ENCODE assay signal across 8 mouse cellular contexts in genomic region chr9:44134851-44135730, GRCm38 (mm10). TPM values are rescaled to one million over a fixed set of nuclear protein-coding genes. Genes with fewer than 3 reads are reported as not detected.
DNase-seq lines count a peak whose midpoint lies in the region; ATAC-seq lines count a peak whose summit lies in the region.

No protein-coding gene starts in this region.

- H3K4me1 ChIP-seq in embryonic facial prominence, embryonic 12.5 days: peaks cover 38% of the 10 kb centered on the region
- H3K4me1 ChIP-seq in heart, embryonic 16.5 days (ENCODE audit: control insufficient read depth, insufficient read depth, low read length): peaks cover 49% of the 10 kb centered on the region
- peaks cover 76% of the 10 kb centered on the region for H3K4me1 ChIP-seq in megakaryocyte, embryonic 14.5 days

- peaks cover 47% of the 10 kb centered on the region for H3K27me3 ChIP-seq in embryonic facial prominence, embryonic 12.5 days
- H3K27me3 ChIP-seq in heart, embryonic 16.5 days (ENCODE audit: control insufficient read depth, insufficient read depth, low read length): no peaks in the 10 kb centered on the region
- peaks cover 82% of the 10 kb centered on the region for H3K27me3 ChIP-seq in megakaryocyte, embryonic 14.5 days (replicated peaks)

- H3K27ac ChIP-seq in embryonic facial prominence, embryonic 12.5 days: no peak overlapping the region
- H3K27ac ChIP-seq in heart, embryonic 16.5 days (ENCODE audit: low read length): peak overlapping the region; percentile 95

- peak overlapping the region; percentile 57 for H3K4me3 ChIP-seq in embryonic facial prominence, embryonic 12.5 days
- H3K4me3 ChIP-seq in heart, embryonic 16.5 days (ENCODE audit: low read length): peak overlapping the region; percentile 84
- peak overlapping the region; percentile 88 for H3K4me3 ChIP-seq in megakaryocyte, embryonic 14.5 days (replicated peaks)

- H3K4me2 ChIP-seq in embryonic facial prominence, embryonic 12.5 days (replicated peaks): peak overlapping the region; percentile 89
- H3K4me2 ChIP-seq in heart, embryonic 16.5 days (ENCODE audit: low read depth, low read length): peak overlapping the region; percentile 71

- H3K9me3 ChIP-seq in embryonic facial prominence, embryonic 12.5 days: no peaks in the 10 kb centered on the region
- H3K9me3 ChIP-seq in heart, embryonic 16.5 days (replicated peaks; ENCODE audit: control insufficient read depth, low read length): no peaks in the 10 kb centered on the region
- H3K9me3 ChIP-seq in megakaryocyte, embryonic 14.5 days: no peaks in the 10 kb centered on the region

- 4% methylated on average over 49 of the region's 49 CpGs for WGBS in embryonic facial prominence, embryonic 12.5 days
- under 1% methylated on average over 49 of the region's 49 CpGs for WGBS in heart, embryonic 16.5 days

- H3K9ac ChIP-seq in embryonic facial prominence, embryonic 12.5 days: peak overlapping the region; percentile 61
- H3K9ac ChIP-seq in heart, embryonic 16.5 days (ENCODE audit: low read length): peak overlapping the region; percentile 93

- no peak for ATAC-seq in embryonic facial prominence, embryonic 12.5 days (ENCODE audit: insufficient number of reproducible peaks, insufficient read depth, low FRiP score, low TSS enrichment)
- peak; percentile 43 for ATAC-seq in heart, embryonic 16.5 days (replicated peaks; ENCODE audit: extremely low read depth, insufficient read depth, low FRiP score)
- no peak for ATAC-seq in frontal cortex, adult (ENCODE audit: low TSS enrichment)

- H3K36me3 ChIP-seq in embryonic facial prominence, embryonic 12.5 days: peaks cover 1% of the 10 kb centered on the region; the same call in 1 of the 2 replicates
- H3K36me3 ChIP-seq in heart, embryonic 16.5 days (ENCODE audit: control insufficient read depth, insufficient read depth): peaks cover 29% of the 10 kb centered on the region
- peaks cover 8% of the 10 kb centered on the region for H3K36me3 ChIP-seq in megakaryocyte, embryonic 14.5 days (replicated peaks; ENCODE audit: low read length)

- peak; percentile 44 for DNase-seq in 3T3-L1 (ENCODE audit: low read depth, low spot score)
- DNase-seq in Muller cell, postnatal 12 days (ENCODE audit: inconsistent ontology term): peak; percentile 65
- DNase-seq in kidney, postnatal 10 days: peak; percentile 85
- peak; percentile 60 for DNase-seq in thymus, postnatal 0 days (ENCODE audit: low spot score)

RNA-seq across cellular contexts. Expression of gene Mcam, which starts 0.8 kb away (rescaled TPM):
- 22.3 and 24.2 TPM in 2 replicates for polyA plus RNA-seq in embryonic facial prominence, embryonic 12.5 days (2016; fragmentation: Nextera tagmentation; extraction: Ambion mirVana)
- 104 and 111 TPM in 2 replicates for polyA plus RNA-seq in heart, embryonic 16.5 days (2015; fragmentation: Nextera tagmentation; extraction: Ambion mirVana)
- not detected in 2 replicates for polyA plus RNA-seq in megakaryocyte, embryonic 14.5 days (2012; ENCODE audit: insufficient read depth, low replicate concordance)
- polyA plus RNA-seq in thymus, postnatal 0 days (2015; fragmentation: Nextera tagmentation; extraction: Ambion mirVana): 6.9 and 7.9 TPM in 2 replicates

RNA-seq across cellular contexts. Expression of gene Rnf26, which starts 21.8 kb away (rescaled TPM):
- 86.7 and 88.8 TPM in 2 replicates for polyA plus RNA-seq in embryonic facial prominence, embryonic 12.5 days (2016; fragmentation: Nextera tagmentation; extraction: Ambion mirVana)
- 31.7 and 36.6 TPM in 2 replicates for polyA plus RNA-seq in heart, embryonic 16.5 days (2015; fragmentation: Nextera tagmentation; extraction: Ambion mirVana)
- 4.3 and 22.2 TPM in 2 replicates for polyA plus RNA-seq in megakaryocyte, embryonic 14.5 days (2012; ENCODE audit: insufficient read depth, low replicate concordance)
- polyA plus RNA-seq in thymus, postnatal 0 days (2015; fragmentation: Nextera tagmentation; extraction: Ambion mirVana): 52.3 and 53.4 TPM in 2 replicates

RNA-seq across cellular contexts. Expression of gene Gm49380, which starts 21.8 kb away (rescaled TPM):
- polyA plus RNA-seq in embryonic facial prominence, embryonic 12.5 days (2016; fragmentation: Nextera tagmentation; extraction: Ambion mirVana): 0.19 and 0.33 TPM in 2 replicates
- polyA plus RNA-seq in heart, embryonic 16.5 days (2015; fragmentation: Nextera tagmentation; extraction: Ambion mirVana): 0.07 and 0.20 TPM in 2 replicates
- polyA plus RNA-seq in megakaryocyte, embryonic 14.5 days (2012; ENCODE audit: insufficient read depth, low replicate concordance): not detected in 2 replicates
- polyA plus RNA-seq in thymus, postnatal 0 days (2015; fragmentation: Nextera tagmentation; extraction: Ambion mirVana): 0.05 and 0.10 TPM in 2 replicates

RNA-seq across cellular contexts. Expression of gene C1qtnf5, which starts 28.0 kb away (rescaled TPM):
- polyA plus RNA-seq in embryonic facial prominence, embryonic 12.5 days (2016; fragmentation: Nextera tagmentation; extraction: Ambion mirVana): 0.78 and 1.3 TPM in 2 replicates
- 3.5 and 4.2 TPM in 2 replicates for polyA plus RNA-seq in heart, embryonic 16.5 days (2015; fragmentation: Nextera tagmentation; extraction: Ambion mirVana)
- not detected in 2 replicates for polyA plus RNA-seq in megakaryocyte, embryonic 14.5 days (2012; ENCODE audit: insufficient read depth, low replicate concordance)
- 1.2 and 2.0 TPM in 2 replicates for polyA plus RNA-seq in thymus, postnatal 0 days (2015; fragmentation: Nextera tagmentation; extraction: Ambion mirVana)

RNA-seq across cellular contexts. Expression of gene Mfrp, which starts 33.6 kb away (rescaled TPM):
- polyA plus RNA-seq in embryonic facial prominence, embryonic 12.5 days (2016; fragmentation: Nextera tagmentation; extraction: Ambion mirVana): 0.13 and 0.20 TPM in 2 replicates
- polyA plus RNA-seq in heart, embryonic 16.5 days (2015; fragmentation: Nextera tagmentation; extraction: Ambion mirVana): 0.12 TPM in 1 of 2 replicates, not detected in the other
- polyA plus RNA-seq in megakaryocyte, embryonic 14.5 days (2012; ENCODE audit: insufficient read depth, low replicate concordance): not detected in 2 replicates
- not detected in 2 replicates for polyA plus RNA-seq in thymus, postnatal 0 days (2015; fragmentation: Nextera tagmentation; extraction: Ambion mirVana)
